Mouse (Mus musculus) cerebral cortex, adult 2 months (tissue): ENCODE data around the gene Kif13a.

Source experiments
- WGBS: fragments of 180-500 bp; shearing (Covaris S2); methylation state at CpG from one replicate; pipeline ENCODE4 v1.1.7; 2018; 5-methylcytosine and 5-hydroxymethylcytosine counted together

Kif13a gene

GRCm38 (mm10) chr13:46727837-46728268 is 201.8 kb downstream of the Kif13a start, which contains the start of gene Nup153:
Gene Nup153 (minus strand): TSS chr13:46727940.
- WGBS, result under 1% methylated on average over 51 of the region's 51 CpGs

GRCm38 (mm10) chr13:46727038-46727836 is 202.4 kb downstream of the Kif13a start:
- under 1% methylated on average over 69 of the region's 85 CpGs for WGBS

- WGBS, result under 1% methylated on average over 30 of the region's 30 CpGs
Observed at GRCm38 (mm10) chr13:46726288-46727037, 203.2 kb downstream of the Kif13a start.

- 14% methylated on average over 2 of the region's 2 CpGs for WGBS
Observed at GRCm38 (mm10) chr13:46725227-46725626, 204.4 kb downstream of the Kif13a start.

GRCm38 (mm10) chr13:46718893-46719400 is 210.7 kb downstream of the Kif13a start:
- WGBS, result 80% methylated on average over 5 of the region's 5 CpGs

- 66% methylated on average over 3 of the region's 3 CpGs for WGBS
Observed at GRCm38 (mm10) chr13:46715976-46716639, 213.6 kb downstream of the Kif13a start.

GRCm38 (mm10) chr13:46713486-46713885 is 216.2 kb downstream of the Kif13a start:
- 83% methylated on average over 5 of the region's 5 CpGs for WGBS

GRCm38 (mm10) chr13:46703138-46703537 is 226.5 kb downstream of the Kif13a start:
- 83% methylated on average over 5 of the region's 5 CpGs for WGBS

- 89% methylated on average over 2 of the region's 2 CpGs for WGBS
Observed at GRCm38 (mm10) chr13:46701486-46701885, 228.2 kb downstream of the Kif13a start.

- 92% methylated on average over 1 of the region's 1 CpGs for WGBS
Observed at GRCm38 (mm10) chr13:46699372-46699771, 230.3 kb downstream of the Kif13a start.
